Mouse (Mus musculus): ENCODE data around the gene Tdpoz5.
"Not testable (repeated sequence)": the region's sequence is repeated elsewhere in the genome, so short reads cannot be mapped to it uniquely, and the experiment has no call there.

The Tdpoz5 gene

GRCm38 (mm10) chr3:93961214-93961613 lies at the start of gene Tdpoz5:
Gene Tdpoz5 (minus strand): TSS chr3:93961314.
- not testable (repeated sequence) for DNase-seq (ENCODE audit: low read depth, low spot score)

- not testable (repeated sequence) for DNase-seq (ENCODE audit: low read depth, low spot score)
These were observed 7.8 kb upstream of the Tdpoz5 start for GRCm38 (mm10) chr3:93968938-93969337.

- DNase-seq (ENCODE audit: low read depth, low spot score): not testable (repeated sequence)
These were observed 17.7 kb downstream of the Tdpoz5 start, which contains the start of gene Gm9117 for GRCm38 (mm10) chr3:93943443-93943842. Gene Gm9117 (minus strand): TSS chr3:93943543.

GRCm38 (mm10) chr3:93938386-93938785 lies 22.7 kb downstream of the Tdpoz5 start:
- DNase-seq (ENCODE audit: low read depth, low spot score): not testable (repeated sequence)

Data from skeletal muscle tissue, adult 2 months (tissue).